Mouse (Mus musculus) heart, embryonic 10.5 days (tissue): ENCODE measurements around the gene Bphl. TPM values are rescaled to one million over a fixed set of nuclear protein-coding genes. Genes with fewer than 3 reads are reported as not detected.
"Not testable (repeated sequence)": the region's sequence is repeated elsewhere in the genome, so short reads cannot be mapped to it uniquely, and the experiment has no call there.

Source experiments
- DNase-seq: peaks from one replicate; pipeline ENCODE4 v3.0.0-alpha.2; 2017; ENCODE audit warnings: low spot score
- H3K27ac ChIP-seq: fragments of 300-500 bp; sonication (generic); 2 replicates; pipeline ENCODE4 v1.5.1; 2016; ENCODE audit warnings: mild to moderate bottlenecking
- H3K27me3 ChIP-seq: fragments of 300-500 bp; sonication (generic); 2 replicates; pipeline ENCODE4 v1.6.1; 2016; ENCODE audit warnings: mild to moderate bottlenecking; ENCODE audit not compliant: poor library complexity, insufficient read depth, severe bottlenecking
- H3K36me3 ChIP-seq: fragments of 300-500 bp; sonication (generic); 2 replicates; pipeline ENCODE4 v1.6.1; 2016; ENCODE audit warnings: mild to moderate bottlenecking, moderate library complexity
- H3K4me1 ChIP-seq: fragments of 300-500 bp; sonication (generic); 2 replicates; pipeline ENCODE4 v1.6.1; 2016; ENCODE audit warnings: mild to moderate bottlenecking
- H3K4me3 ChIP-seq: fragments of 300-500 bp; sonication (generic); 2 replicates; pipeline ENCODE4 v1.5.1; 2016; ENCODE audit warnings: mild to moderate bottlenecking, moderate library complexity
- H3K9me3 ChIP-seq: fragments of 300-500 bp; sonication (generic); 2 replicates; pipeline ENCODE4 v1.6.1; 2016; ENCODE audit warnings: mild to moderate bottlenecking, moderate library complexity
- WGBS: fragments of 180-500 bp; shearing (Covaris S2); methylation state at CpG from one replicate; pipeline ENCODE4 v1.1.7; 2016; 5-methylcytosine and 5-hydroxymethylcytosine counted together
- polyA plus RNA-seq: library from polyadenylated mRNA; unstranded; fragments of >200 nt; fragmentation: Nextera tagmentation; extraction: Ambion mirVana; gene quantifications from 2 replicates; pipeline ENCODE4 v1.2.1, GENCODE M21; 2016

Bphl gene
- polyA plus RNA-seq, 1 experiment from 2014 or later = 41.5 TPM

GRCm38 (mm10) chr13:34079801-34080200, 42.4 kb downstream of the Bphl start:
- H3K27ac ChIP-seq = no peak overlapping the region
- 73% methylated on average over 3 of the region's 3 CpGs for WGBS
- H3K36me3 ChIP-seq = peaks cover 7% of the 10 kb centered on the region; the same call in 1 of the 2 replicates
- no peak for DNase-seq
- no peak overlapping the region for H3K4me3 ChIP-seq
- H3K4me1 ChIP-seq = peaks cover 17% of the 10 kb centered on the region
- H3K9me3 ChIP-seq = no peaks in the 10 kb centered on the region
- H3K27me3 ChIP-seq = peaks cover 16% of the 10 kb centered on the region; the same call in 1 of the 2 replicates

DNA sequence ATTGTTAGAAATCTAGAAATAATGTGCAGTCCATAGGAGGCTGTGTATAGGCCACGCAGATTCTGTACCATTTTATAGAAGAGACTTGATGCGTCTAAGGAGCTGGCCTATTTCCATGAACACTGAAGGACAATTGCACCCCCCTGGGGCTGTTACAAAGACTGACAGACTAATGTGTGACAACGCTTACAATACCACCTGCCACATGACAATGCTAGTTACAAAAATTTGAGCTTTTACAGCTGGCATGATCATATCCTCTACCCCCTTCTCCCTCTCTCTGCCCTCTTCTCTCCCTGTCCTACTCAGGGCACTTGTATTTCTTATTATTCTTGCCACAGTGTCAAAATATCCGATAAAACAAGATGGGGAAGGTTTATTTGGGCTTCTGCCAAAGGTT, 44.5 kb downstream of the Bphl start:
- Histone ChIP-seq H3K4me1 (peaks cover 16% of the 10 kb centered on the region), H3K4me3 (no peak overlapping the region), H3K9me3 (no peaks in the 10 kb centered on the region), H3K27ac (no peak overlapping the region), H3K27me3 (peaks cover 16% of the 10 kb centered on the region; the same call in 1 of the 2 replicates), H3K36me3 (no peaks in the 10 kb centered on the region)
- DNase-seq = no peak
- 81% methylated on average over 4 of the region's 4 CpGs for WGBS

DNA sequence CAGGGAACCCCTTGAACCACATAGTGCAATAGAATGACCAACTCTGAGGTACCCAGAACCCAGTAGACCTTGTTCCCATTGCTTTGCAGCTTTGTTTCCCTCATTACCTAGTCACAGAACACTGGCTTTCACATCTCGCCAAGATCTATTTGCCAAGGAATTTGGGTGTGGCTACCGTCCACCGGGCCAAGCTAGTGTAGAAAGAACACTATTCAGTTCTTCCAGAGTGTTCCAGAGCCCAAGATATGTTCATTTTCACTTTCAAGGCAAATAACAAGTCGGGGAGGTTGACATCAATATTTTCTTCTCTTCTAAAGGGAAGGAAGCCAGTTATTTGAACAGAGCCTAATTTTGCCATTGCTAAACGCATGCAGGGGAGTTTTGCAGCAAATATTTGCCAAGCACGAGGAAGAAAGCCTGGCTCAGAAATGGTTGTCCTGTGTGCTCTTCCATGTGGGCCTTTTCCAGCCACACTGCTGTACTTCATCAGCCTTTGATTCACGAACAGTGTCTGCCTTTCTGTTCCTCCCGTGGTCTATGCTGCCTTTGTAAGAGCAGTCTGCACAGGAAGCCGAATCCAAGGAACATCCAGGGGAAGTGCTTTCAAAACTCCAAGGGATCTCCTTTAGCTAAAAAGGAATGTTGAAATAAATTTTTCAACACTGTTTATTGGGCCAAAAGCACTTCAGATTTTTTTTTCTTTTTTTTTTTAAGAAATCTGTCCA, 46.8 kb downstream of the Bphl start:
- Histone ChIP-seq H3K9me3 (no peaks in the 10 kb centered on the region), H3K27ac (no peak overlapping the region), H3K4me3 (no peak overlapping the region), H3K36me3 (no peaks in the 10 kb centered on the region), H3K27me3 (peaks cover 12% of the 10 kb centered on the region; the same call in 1 of the 2 replicates), H3K4me1 (peaks cover 20% of the 10 kb centered on the region)
- 71% methylated on average over 9 of the region's 9 CpGs for WGBS
- DNase-seq = no peak

DNA sequence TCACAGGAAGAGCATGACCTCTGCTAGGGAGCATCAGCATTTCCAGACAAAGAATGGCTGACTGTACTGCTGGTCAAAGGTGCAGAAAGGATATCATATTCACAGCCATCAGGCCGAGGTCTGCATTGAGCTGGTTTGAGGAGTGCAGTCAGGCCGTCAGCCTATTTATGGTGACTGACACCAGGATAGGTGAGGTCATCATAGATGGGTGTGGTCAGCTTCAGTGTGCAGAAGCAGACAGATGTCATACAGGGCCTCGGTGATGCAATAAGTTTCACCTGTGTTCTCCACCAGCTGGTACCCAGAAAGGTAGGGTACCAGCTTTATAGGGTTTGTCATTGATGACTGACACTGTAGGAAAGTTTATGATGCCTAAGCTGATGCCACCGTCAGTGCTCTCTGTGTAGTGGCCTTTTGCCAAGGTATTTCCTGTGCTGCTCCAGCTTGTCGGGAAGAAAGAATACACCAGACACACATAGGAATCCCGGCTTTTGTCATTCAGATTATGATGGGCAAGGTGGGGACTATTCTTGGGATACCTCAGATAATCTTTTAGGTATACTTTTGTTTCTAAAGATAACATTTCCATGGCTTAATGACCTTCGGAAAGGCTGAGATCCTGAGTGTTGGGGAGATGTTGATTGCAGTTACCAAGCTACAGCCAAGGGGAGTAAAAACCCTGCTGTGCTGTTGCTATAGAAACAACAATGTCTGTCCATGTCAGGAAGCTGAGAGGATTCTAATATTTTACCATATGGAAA, 49.8 kb downstream of the Bphl start:
- WGBS = 45% methylated on average over 7 of the region's 7 CpGs
- Histone ChIP-seq H3K4me3 (no peak overlapping the region), H3K36me3 (no peaks in the 10 kb centered on the region), H3K9me3 (no peaks in the 10 kb centered on the region), H3K4me1 (peaks cover 20% of the 10 kb centered on the region), H3K27me3 (no peaks in the 10 kb centered on the region), H3K27ac (no peak overlapping the region)
- no peak for DNase-seq

- H3K9me3 ChIP-seq, DNase-seq, H3K27me3 ChIP-seq, H3K4me3 ChIP-seq, H3K27ac ChIP-seq, H3K36me3 ChIP-seq: not testable (repeated sequence)
- H3K4me1 ChIP-seq = peaks cover 20% of the 10 kb centered on the region
- WGBS = 57% methylated on average over 5 of the region's 5 CpGs
Measured at GRCm38 (mm10) chr13:34088201-34088649, 50.8 kb downstream of the Bphl start.

DNA sequence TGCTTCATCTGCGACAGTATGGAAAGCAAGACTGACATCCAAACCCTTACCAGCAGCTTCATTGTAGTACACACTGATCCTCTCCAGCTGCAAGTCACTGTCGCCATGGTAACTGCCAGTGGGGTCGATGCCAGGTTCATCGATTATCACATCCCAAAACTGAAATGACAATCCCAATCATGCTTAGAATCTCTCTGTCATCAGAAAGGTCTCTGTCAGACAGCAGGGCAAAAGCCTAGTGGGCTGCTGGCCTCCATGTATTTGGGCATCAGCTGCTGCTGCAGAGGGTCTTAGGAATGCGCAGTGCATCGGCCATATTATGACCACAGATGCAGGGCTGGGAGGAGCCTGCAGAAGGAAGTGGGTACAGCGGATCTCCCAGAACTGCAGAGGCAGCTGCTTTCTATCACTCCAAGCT, 51.5 kb downstream of the Bphl start:
- no peaks in the 10 kb centered on the region for H3K9me3 ChIP-seq
- H3K36me3 ChIP-seq = no peaks in the 10 kb centered on the region
- 72% methylated on average over 7 of the region's 7 CpGs for WGBS
- 0 out of 2 replicates have a peak overlapping the region, but pooled peaks have one; percentile 13 for H3K27ac ChIP-seq
- H3K27me3 ChIP-seq = no peaks in the 10 kb centered on the region
- no peak overlapping the region for H3K4me3 ChIP-seq
- no peak for DNase-seq
- H3K4me1 ChIP-seq = peaks cover 20% of the 10 kb centered on the region

DNA sequence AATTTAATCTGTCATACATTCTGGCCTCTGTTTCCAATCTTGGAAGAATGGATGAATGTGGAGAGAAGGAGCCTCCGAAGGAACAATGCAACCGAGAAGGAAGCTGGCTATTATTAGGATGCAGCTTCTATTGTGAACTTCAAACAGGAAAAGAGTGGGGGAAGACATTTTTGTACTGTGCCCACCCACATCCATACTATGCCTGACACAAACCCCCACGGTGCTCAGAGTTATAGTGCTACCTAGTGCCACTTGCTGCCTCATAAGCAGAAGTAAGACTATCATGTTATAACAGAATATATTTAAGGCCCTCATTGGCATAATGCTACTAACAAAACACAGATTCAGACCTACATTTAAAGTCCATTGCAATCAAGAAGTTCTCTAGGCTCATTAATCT, 52.0 kb downstream of the Bphl start:
- Histone ChIP-seq H3K4me3 (no peak overlapping the region), H3K36me3 (no peaks in the 10 kb centered on the region), H3K9me3 (no peaks in the 10 kb centered on the region), H3K27ac (0 out of 2 replicates have a peak overlapping the region, but pooled peaks have one; percentile 13), H3K4me1 (peaks cover 20% of the 10 kb centered on the region), H3K27me3 (no peaks in the 10 kb centered on the region)
- WGBS = 64% methylated on average over 3 of the region's 3 CpGs
- no peak for DNase-seq

DNA sequence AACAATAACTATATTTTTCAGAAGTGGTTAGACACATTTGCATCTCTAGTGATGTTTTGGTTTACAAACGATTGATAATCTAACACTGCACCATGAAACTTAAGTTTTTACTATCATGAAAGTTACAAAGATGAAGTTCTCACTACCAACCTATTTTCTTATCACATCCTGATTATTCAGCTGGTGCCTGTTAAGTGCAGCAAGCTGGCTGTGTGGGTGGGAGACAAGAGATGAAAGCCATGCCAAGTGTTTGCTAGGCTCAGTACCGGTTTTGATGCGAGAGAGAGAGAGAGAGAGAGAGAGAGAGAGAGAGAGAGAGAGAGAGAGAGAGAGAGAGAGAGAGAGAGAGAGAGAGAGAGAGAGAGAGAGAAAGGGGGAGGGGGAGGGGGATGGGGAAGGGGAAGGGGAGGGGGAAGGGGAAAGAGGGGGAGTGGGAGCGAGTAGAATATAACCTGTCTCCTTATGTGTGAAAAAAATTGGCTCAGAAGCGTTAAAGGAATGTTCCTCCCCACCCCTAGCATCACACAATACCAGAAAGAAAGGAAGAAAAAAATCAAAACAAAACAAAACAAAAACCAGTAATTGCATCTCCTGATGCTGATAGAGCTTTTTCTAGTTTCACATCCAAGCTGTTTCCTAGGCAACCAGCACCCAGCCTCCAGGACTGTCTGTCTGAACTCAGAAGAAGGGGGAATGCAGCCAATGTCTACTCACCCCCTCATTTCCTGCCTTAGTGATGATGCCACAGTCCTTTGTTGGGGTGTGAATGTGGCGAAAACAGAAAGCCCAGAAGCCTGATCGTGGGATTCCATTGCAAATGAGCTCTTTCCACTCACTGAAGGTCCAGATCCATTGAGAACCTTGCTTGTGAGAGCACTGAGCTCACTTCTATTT, 58.4 kb downstream of the Bphl start:
- 35% methylated on average over 7 of the region's 7 CpGs for WGBS
- H3K27me3 ChIP-seq = no peaks in the 10 kb centered on the region
- H3K4me1 ChIP-seq = peaks cover 16% of the 10 kb centered on the region
- H3K4me3 ChIP-seq = no peak overlapping the region
- no peaks in the 10 kb centered on the region for H3K36me3 ChIP-seq
- DNase-seq = no peak
- no peaks in the 10 kb centered on the region for H3K9me3 ChIP-seq
- H3K27ac ChIP-seq = 0 out of 2 replicates have a peak overlapping the region, but pooled peaks have one; percentile 4

DNA sequence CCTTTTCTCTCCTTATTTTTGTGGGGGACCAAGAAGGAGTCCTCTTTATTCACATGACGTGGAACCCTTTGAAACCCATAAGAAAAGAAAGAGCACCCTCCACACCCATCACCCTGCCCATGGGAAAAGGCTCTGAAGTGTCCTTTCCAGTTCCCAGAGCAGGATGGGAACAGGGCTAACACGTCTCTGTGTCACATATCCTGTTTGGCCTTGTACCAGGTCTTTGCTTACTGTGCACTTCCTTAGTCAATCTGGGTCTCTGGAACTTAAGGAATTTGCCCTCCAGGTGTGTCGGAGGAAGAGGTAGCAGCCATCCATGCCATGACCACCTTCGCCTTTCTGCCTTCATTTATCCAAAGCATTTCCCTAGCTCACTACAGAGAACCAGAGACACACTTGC, 59.1 kb downstream of the Bphl start:
- no peak overlapping the region for H3K4me3 ChIP-seq
- H3K27me3 ChIP-seq = no peaks in the 10 kb centered on the region
- no peaks in the 10 kb centered on the region for H3K36me3 ChIP-seq
- no peak for DNase-seq
- no peaks in the 10 kb centered on the region for H3K9me3 ChIP-seq
- 0 out of 2 replicates have a peak overlapping the region, but pooled peaks have one; percentile 4 for H3K27ac ChIP-seq
- WGBS = 62% methylated on average over 4 of the region's 4 CpGs
- peaks cover 16% of the 10 kb centered on the region for H3K4me1 ChIP-seq

DNA sequence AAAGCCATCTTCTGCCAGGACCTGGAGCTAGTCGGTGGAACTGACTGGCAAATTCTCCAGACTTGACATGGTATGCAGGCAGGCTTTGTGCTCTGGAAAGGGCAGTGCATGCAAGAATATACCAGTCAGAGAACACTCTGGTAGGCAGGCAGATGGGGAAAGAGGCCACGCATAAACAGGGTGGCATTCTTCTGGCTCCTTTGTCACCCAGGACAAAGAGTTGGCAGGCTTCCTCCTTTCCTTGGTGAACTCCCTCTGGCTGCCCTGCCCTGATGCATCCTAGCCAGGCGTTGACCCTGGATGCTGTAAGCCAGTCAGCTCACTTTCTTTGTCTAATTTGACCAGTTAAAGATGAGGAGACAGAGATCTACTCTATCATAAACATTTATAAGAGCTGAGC, 59.7 kb downstream of the Bphl start:
- H3K27me3 ChIP-seq = no peaks in the 10 kb centered on the region
- H3K36me3 ChIP-seq = no peaks in the 10 kb centered on the region
- no peaks in the 10 kb centered on the region for H3K9me3 ChIP-seq
- 84% methylated on average over 3 of the region's 3 CpGs for WGBS
- H3K4me1 ChIP-seq = peaks cover 16% of the 10 kb centered on the region
- H3K4me3 ChIP-seq = no peak overlapping the region
- no peak overlapping the region for H3K27ac ChIP-seq
- DNase-seq = no peak

DNA sequence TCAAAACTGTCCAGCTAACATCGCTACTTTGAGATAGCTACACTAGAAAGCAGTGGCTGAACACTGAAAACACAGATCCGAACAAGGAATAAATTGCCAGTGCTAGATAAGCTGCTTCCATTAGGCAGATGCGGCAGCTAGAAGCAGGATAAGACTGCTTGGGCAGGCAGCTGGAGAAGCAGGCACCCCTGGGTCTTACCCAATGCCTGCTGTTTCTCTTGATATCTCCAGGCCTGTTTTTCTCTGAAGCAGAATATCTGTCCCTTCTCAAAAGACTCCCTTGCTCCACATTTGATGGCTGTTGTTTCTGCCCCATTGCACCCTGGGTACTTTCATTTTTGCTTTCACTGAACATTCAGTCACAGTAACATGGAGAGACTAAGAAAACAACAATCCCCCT, 63.3 kb downstream of the Bphl start:
- H3K4me3 ChIP-seq = no peak overlapping the region
- no peaks in the 10 kb centered on the region for H3K27me3 ChIP-seq
- WGBS = 28% methylated on average over 3 of the region's 3 CpGs
- no peak for DNase-seq
- peaks cover 8% of the 10 kb centered on the region for H3K4me1 ChIP-seq
- no peaks in the 10 kb centered on the region for H3K36me3 ChIP-seq
- H3K27ac ChIP-seq = no peak overlapping the region
- H3K9me3 ChIP-seq = no peaks in the 10 kb centered on the region

- no peaks in the 10 kb centered on the region for H3K36me3 ChIP-seq
- H3K4me1 ChIP-seq = peaks cover 3% of the 10 kb centered on the region
- no peak overlapping the region for H3K27ac ChIP-seq
- no peak for DNase-seq
- 93% methylated on average over 10 of the region's 10 CpGs for WGBS
- H3K4me3 ChIP-seq = no peak overlapping the region
- no peaks in the 10 kb centered on the region for H3K9me3 ChIP-seq
- no peaks in the 10 kb centered on the region for H3K27me3 ChIP-seq
Measured at GRCm38 (mm10) chr13:34101247-34101646, 63.9 kb downstream of the Bphl start.
